Mouse (Mus musculus) lung, adult 10 weeks (tissue): ENCODE results near the gene Vti1a. TPM values are rescaled to one million over a fixed set of nuclear protein-coding genes. Genes with fewer than 3 reads are reported as not detected.

Source experiments
- polyA plus RNA-seq: library from polyadenylated mRNA; stranded (reverse); fragments of 350-450 nt; fragmentation: Illumina TruSeq; extraction: RNeasy Lipid Tissue Mini Kit (QIAGEN cat#74804); gene quantifications from one replicate; pipeline ENCODE4 v1.2.3, GENCODE M21; 2014; ENCODE audit warnings: low read depth, low replicate concordance; ENCODE audit not compliant: insufficient read depth

Vti1a gene
- polyA plus RNA-seq = 9.5 TPM

DNA sequence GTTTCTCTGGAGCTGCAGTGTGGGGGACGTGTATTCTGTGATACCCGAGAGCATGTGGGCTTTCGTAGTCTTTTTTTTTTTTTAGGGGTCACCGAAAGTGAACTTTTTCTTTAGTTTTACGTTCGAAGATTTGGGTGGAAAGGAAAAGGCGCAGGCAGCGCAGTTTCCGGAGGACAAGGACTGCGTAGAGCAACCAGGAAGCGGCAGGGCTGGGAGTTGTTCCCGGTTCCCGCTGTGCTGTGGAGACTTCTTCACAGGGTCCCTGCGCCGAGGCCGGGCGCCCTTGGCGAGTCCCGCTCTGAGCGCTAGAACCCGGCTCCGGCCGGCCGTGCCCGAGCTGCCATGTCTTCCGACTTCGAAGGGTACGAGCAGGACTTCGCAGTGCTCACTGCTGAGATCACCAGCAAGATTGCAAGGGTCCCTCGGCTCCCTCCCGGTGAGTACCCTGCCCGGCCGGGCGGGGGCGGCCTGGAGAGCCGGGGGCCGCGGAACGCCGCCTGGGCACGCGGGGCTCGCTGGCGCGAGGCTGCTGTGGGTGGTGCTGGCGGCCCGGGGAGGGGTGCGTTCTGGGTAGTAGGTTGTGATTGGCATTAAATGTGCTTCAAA, at the start of gene Vti1a:
Vti1a (plus strand) TSS at position 187 of the 606 bp plus-strand sequence.

DNA sequence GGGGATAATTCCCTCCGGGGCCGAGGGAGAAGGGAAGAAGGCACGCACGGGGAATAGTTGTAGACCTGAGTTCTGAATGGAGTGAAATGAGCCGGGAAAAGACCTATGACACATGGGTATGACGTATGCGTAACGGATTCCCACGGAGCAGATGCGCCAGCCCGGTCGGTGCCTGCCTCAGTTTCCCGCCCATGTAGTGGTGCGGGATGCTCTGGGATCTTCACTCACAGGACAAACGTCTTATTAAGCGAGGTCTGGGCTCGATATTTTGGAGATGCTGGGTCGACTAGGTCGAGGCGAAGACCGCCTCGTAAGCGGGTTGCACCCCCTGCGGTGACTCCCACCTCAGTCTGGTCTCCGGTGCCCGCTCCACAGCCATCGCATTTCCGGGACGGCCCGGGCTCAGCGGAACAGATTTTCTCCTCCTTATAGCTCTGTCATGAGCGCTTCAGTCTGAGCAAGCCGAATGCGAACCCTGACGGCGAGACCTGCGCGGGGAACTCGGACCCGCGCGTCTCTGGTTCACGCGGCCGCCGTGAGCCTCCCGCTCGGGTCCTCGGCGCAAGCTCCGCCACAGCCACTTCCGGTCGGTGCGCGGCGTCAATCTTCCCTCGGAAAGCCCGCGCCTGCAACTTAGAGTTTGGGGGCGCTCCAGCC, 515 bp upstream of the Vti1a start, which contains the start of gene Zdhhc6:
Zdhhc6 (minus strand) TSS at position 581 of the 657 bp plus-strand sequence.

Other genes starting within 250 kb of the Vti1a start
- gene Gpam, start 189.1 kb upstream of the Vti1a start, polyA plus RNA-seq = 22.0 TPM
- 0.10 TPM for gene Tectb, start 135.6 kb upstream of the Vti1a start, polyA plus RNA-seq
- gene Gucy2g, start 75.1 kb upstream of the Vti1a start, polyA plus RNA-seq = 0.09 TPM
- 79.6 TPM for gene Acsl5, start 64.4 kb upstream of the Vti1a start, polyA plus RNA-seq
- 18.9 TPM for gene Zdhhc6, start 263 bp upstream of the Vti1a start, polyA plus RNA-seq